Mouse (Mus musculus) heart, adult 2 months (tissue): ENCODE measurements around the gene Ucn2. TPM values are rescaled to one million over a fixed set of nuclear protein-coding genes. Genes with fewer than 3 reads are reported as not detected.

Experiments
- DNase-seq, 2 experiments: peaks; one replicate each; pipeline ENCODE4 v3.0.0; 2021
- H3K27ac ChIP-seq: fragments of 200-600 bp; 2 replicates; pipeline ENCODE4 v1.8.1; 2022
- H3K27me3 ChIP-seq: fragments of 200-500 bp; 2 replicates; pipeline ENCODE4 v1.6.1; 2012; ENCODE audit warnings: mild to moderate bottlenecking, low read length, inconsistent platforms, mixed read lengths; ENCODE audit not compliant: control insufficient read depth, insufficient read depth
- H3K36me3 ChIP-seq: fragments of 200-500 bp; 2 replicates; pipeline ENCODE4 v1.6.1; 2012; ENCODE audit warnings: low read length, inconsistent platforms; ENCODE audit not compliant: control insufficient read depth, insufficient read depth
- H3K4me1 ChIP-seq: fragments of 200-500 bp; 2 replicates; pipeline ENCODE4 v1.6.1; 2011; ENCODE audit warnings: low read length; ENCODE audit not compliant: control insufficient read depth, insufficient read depth
- H3K4me3 ChIP-seq: fragments of 200-600 bp; 2 replicates; pipeline ENCODE4 v1.8.1; 2022
- H3K79me2 ChIP-seq: fragments of 200-500 bp; replicated peaks from 2 replicates; pipeline ENCODE4 v1.6.1; 2012; ENCODE audit warnings: mild to moderate bottlenecking, inconsistent platforms, low read length, moderate library complexity, mixed read lengths; ENCODE audit not compliant: control insufficient read depth, insufficient read depth
- H3K9ac ChIP-seq: fragments of 200-500 bp; 2 replicates; pipeline ENCODE4 v1.6.1; 2012; ENCODE audit warnings: low read depth, mild to moderate bottlenecking, control low read depth, inconsistent platforms, low read length, mixed read lengths
- CTCF ChIP-seq: fragments of 200-600 bp; IDR thresholded peaks from 2 replicates; pipeline ENCODE4 v1.8.1; 2022; ENCODE audit warnings: antibody characterized with exemption, mild to moderate bottlenecking, moderate library complexity
- EP300 ChIP-seq: fragments of 200-500 bp; IDR thresholded peaks from 2 replicates; pipeline ENCODE4 v1.6.1; 2011; ENCODE audit warnings: low read depth, low read length, control low read depth; ENCODE audit not compliant: insufficient read depth
- POLR2A ChIP-seq: fragments of 200-500 bp; IDR thresholded peaks from 2 replicates; pipeline ENCODE4 v1.6.1; 2011; ENCODE audit warnings: mild to moderate bottlenecking, low read depth, low read length, control low read depth; ENCODE audit not compliant: insufficient read depth
- whole genome bisulfite sequencing: fragments of 180-500 bp; shearing (Covaris S2); methylation state at CpG from one replicate; pipeline ENCODE4 v1.1.7; 2018; 5-methylcytosine and 5-hydroxymethylcytosine counted together
- intact Hi-C: fragments of 180-260 bp; cut with DNase I; formaldehyde crosslinking; loops from one replicate; pipeline ENCODE4 v1.15.1; 2025
- microRNA-seq, 2 experiments: library from miRNA; unstranded; fragments of <30 nt; microRNA quantifications; one replicate each; pipeline ENCODE4 v1.2.0; 2021
- polyA plus RNA-seq: library from polyadenylated mRNA; depleted of rRNA; stranded (reverse); fragments of >200 nt; gene quantifications from 2 replicates; pipeline ENCODE4 v1.2.3, GENCODE M21; 2012; rRNA removed
- total RNA-seq, 2 experiments: library from RNA; stranded (reverse); gene quantifications; 2 replicates each; pipeline ENCODE4 v1.2.3; 2021

Gene Ucn2
- total and polyA plus RNA-seq, 3 experiments: not detected

DNA sequence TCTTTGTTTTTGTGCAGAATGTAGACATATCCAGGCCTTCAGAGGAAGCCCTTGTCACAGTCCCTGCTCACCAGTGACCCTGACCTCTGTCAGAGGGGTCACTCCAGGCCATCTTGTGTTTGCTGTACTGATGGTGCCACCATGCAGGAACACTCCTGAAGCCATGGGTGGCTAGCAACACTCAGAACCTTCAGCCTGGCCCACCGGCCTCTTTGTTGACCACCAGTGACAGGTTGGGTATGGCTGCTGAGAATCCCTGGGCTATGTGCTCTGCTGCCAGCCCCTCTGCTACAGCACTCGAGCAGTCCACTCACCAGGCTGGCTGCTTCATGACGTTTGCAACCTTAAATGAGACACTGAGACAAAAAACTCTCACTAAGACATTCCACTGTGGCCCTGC is 44.5 kb downstream of the Ucn2 start:
- peak; percentile 1 to 10 for DNase-seq
- no peak for TF ChIP-seq EP300
- TF ChIP-seq CTCF: no peak
- no peak for TF ChIP-seq POLR2A
- H3K27ac ChIP-seq: no peak overlapping the region
- H3K27me3 ChIP-seq: no peaks in the 10 kb centered on the region
- H3K9ac ChIP-seq: no peak overlapping the region
- 69% methylated on average over 3 of the region's 3 CpGs for WGBS
- intact Hi-C loops: no loop called here
- peaks cover 8% of the 10 kb centered on the region for H3K4me1 ChIP-seq
- no peaks in the 10 kb centered on the region for H3K36me3 ChIP-seq
- no peak overlapping the region for H3K4me3 ChIP-seq
- no peaks in the 10 kb centered on the region for H3K79me2 ChIP-seq

DNA sequence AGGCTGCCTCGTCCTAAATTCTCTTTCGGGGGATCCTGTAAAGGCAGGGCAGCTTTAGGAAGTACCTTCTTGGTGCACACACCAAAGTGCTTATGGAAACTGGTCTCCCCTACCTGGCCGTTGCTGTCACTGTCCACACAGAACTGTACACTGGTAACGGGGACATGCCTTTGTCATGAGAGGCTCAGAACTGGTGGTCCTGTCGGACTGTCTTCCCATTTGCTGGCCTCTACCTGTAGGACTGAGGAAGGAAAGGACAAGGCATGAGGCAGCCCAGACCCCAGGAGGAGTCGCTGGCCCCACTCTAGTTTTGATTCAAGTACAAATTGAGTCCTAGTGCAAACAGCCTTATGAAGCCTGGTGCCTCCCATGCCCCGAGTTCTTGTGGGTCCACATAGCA is 45.2 kb downstream of the Ucn2 start:
- no peak for TF ChIP-seq POLR2A
- TF ChIP-seq EP300: no peak
- TF ChIP-seq CTCF: no peak
- no peaks in the 10 kb centered on the region for H3K27me3 ChIP-seq
- no peaks in the 10 kb centered on the region for H3K36me3 ChIP-seq
- peaks cover 8% of the 10 kb centered on the region for H3K4me1 ChIP-seq
- no peak overlapping the region for H3K27ac ChIP-seq
- H3K4me3 ChIP-seq: no peak overlapping the region
- H3K9ac ChIP-seq: no peak overlapping the region
- DNase-seq: no peak
- H3K79me2 ChIP-seq: no peaks in the 10 kb centered on the region
- intact Hi-C loops: no loop called here
- WGBS: 93% methylated on average over 7 of the region's 7 CpGs

DNA sequence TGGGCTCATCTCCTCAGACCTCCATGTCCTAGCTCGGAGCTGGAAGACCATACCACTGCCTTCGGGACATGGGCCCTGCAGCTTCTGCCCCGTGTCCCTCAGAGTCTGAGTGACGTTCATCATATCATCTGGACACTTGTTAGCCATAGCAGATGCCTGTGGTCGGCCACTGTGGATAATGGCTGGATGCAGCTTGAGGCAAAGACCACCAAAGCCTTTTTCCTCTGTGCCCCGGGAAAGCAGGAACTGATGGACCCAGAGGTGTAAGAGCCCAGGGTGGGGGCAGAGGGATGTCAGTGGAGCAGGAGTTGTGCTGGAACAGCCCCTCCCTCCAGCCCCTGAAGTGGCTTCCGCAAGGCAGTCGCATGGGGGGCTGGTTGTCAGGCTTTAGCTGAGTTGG is 45.9 kb downstream of the Ucn2 start:
- WGBS: 80% methylated on average over 8 of the region's 8 CpGs
- Histone ChIP-seq H3K4me3 (no peak overlapping the region), H3K27me3 (no peaks in the 10 kb centered on the region), H3K79me2 (no peaks in the 10 kb centered on the region), H3K4me1 (peaks cover 8% of the 10 kb centered on the region), H3K27ac (no peak overlapping the region), H3K9ac (no peak overlapping the region), H3K36me3 (no peaks in the 10 kb centered on the region)
- TF ChIP-seq CTCF (no peak), POLR2A (no peak), EP300 (no peak)
- DNase-seq: peak in 1 of 2 experiments; percentile 12
- intact Hi-C loops: no loop called here

DNA sequence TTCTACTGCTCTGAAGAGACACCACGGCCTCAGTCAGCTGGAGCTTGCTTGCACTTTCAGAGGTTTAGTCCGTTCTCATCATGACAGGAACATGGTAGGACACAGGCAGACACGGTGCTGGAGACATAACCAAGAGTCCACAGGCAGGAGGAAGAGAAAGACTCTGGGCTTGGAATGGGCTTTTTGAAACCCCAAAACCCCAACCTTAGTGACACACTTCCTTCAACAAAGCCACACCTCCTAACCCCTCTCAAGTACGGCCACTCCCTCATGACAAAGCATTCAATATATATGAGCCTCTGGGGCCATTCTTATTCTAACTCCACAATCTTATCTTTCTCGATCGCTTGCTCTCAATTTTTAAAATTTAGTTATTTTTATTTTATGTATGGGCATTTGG is 46.6 kb downstream of the Ucn2 start:
- H3K79me2 ChIP-seq: no peaks in the 10 kb centered on the region
- H3K4me1 ChIP-seq: peaks cover 3% of the 10 kb centered on the region
- DNase-seq: no peak
- TF ChIP-seq EP300 (no peak), POLR2A (no peak), CTCF (no peak)
- H3K4me3 ChIP-seq: no peak overlapping the region
- 83% methylated on average over 6 of the region's 6 CpGs for WGBS
- H3K9ac ChIP-seq: no peak overlapping the region
- intact Hi-C loops: no loop called here
- H3K36me3 ChIP-seq: no peaks in the 10 kb centered on the region
- H3K27ac ChIP-seq: no peak overlapping the region
- no peaks in the 10 kb centered on the region for H3K27me3 ChIP-seq

Small RNA genes lying within 50 kb of the gene (microRNA-seq; reads per million reads assigned to microRNA genes)
- gene Mir711: 0 reads per million in 2 experiments

Other genes with a start within 250 kb of the Ucn2 start
- gene Ip6k2, start 202.2 kb upstream of the Ucn2 start, total RNA-seq: 10 to 100 TPM; 19.2 to 20.6 TPM
- gene Ip6k2, start 202.2 kb upstream of the Ucn2 start, polyA plus RNA-seq: 22.3 and 25.7 TPM in 2 replicates
- gene Nckipsd, start 177.6 kb upstream of the Ucn2 start, total RNA-seq: 1 to 10 TPM; 7.8 to 8.9 TPM
- gene Nckipsd, start 177.6 kb upstream of the Ucn2 start, polyA plus RNA-seq: 16.8 and 19.6 TPM in 2 replicates
- gene Celsr3, start 159.7 kb upstream of the Ucn2 start, total RNA-seq: under 1 TPM; 0.02 to 0.03 TPM
- 0.06 and 0.41 TPM in 2 replicates for gene Celsr3, start 159.7 kb upstream of the Ucn2 start, polyA plus RNA-seq
- gene Slc26a6, start 132.7 kb upstream of the Ucn2 start, total RNA-seq: 10 to 100 TPM; 20.8 to 24.3 TPM
- gene Slc26a6, start 132.7 kb upstream of the Ucn2 start, polyA plus RNA-seq: 34.5 and 47.8 TPM in 2 replicates
- gene Tmem89, start 71.4 kb upstream of the Ucn2 start, total RNA-seq: not detected
- gene Tmem89, start 71.4 kb upstream of the Ucn2 start, polyA plus RNA-seq: 0.35 and 0.47 TPM in 2 replicates
- gene Uqcrc1, start 49.4 kb upstream of the Ucn2 start, total RNA-seq: 1,000 to 10,000 TPM; 2,061 to 2,422 TPM
- 2,481 and 2,989 TPM in 2 replicates for gene Uqcrc1, start 49.4 kb upstream of the Ucn2 start, polyA plus RNA-seq
- gene Col7a1, start 32.4 kb upstream of the Ucn2 start, total RNA-seq: under 1 TPM; 0.30 to 0.47 TPM
- gene Col7a1, start 32.4 kb upstream of the Ucn2 start, polyA plus RNA-seq: 0.57 and 1.1 TPM in 2 replicates
- gene Pfkfb4, start 5.8 kb downstream of the Ucn2 start, total RNA-seq: 1 to 10 TPM; 1.3 to 1.9 TPM
- gene Pfkfb4, start 5.8 kb downstream of the Ucn2 start, polyA plus RNA-seq: 7.3 and 7.4 TPM in 2 replicates
- gene Shisa5, start 52.6 kb downstream of the Ucn2 start, total RNA-seq: 10 to 100 TPM; 40.3 to 43.2 TPM
- gene Shisa5, start 52.6 kb downstream of the Ucn2 start, polyA plus RNA-seq: 170 and 218 TPM in 2 replicates
- gene Trex1, start 73.7 kb downstream of the Ucn2 start, total RNA-seq: 10 to 100 TPM; 12.6 to 13.3 TPM
- gene Trex1, start 73.7 kb downstream of the Ucn2 start, polyA plus RNA-seq: 45.8 and 55.2 TPM in 2 replicates
- gene Atrip, start 88.1 kb downstream of the Ucn2 start, total RNA-seq: 1 to 10 TPM; 8.0 to 9.0 TPM
- 10.0 and 13.9 TPM in 2 replicates for gene Atrip, start 88.1 kb downstream of the Ucn2 start, polyA plus RNA-seq
- gene Ccdc51, start 96.5 kb downstream of the Ucn2 start, total RNA-seq: 10 to 100 TPM; 11.1 to 11.8 TPM
- gene Ccdc51, start 96.5 kb downstream of the Ucn2 start, polyA plus RNA-seq: 7.0 and 9.2 TPM in 2 replicates
- gene Tma7, start 96.6 kb downstream of the Ucn2 start, total RNA-seq: 100 to 1,000 TPM; 218 to 235 TPM
- 41.4 and 59.3 TPM in 2 replicates for gene Tma7, start 96.6 kb downstream of the Ucn2 start, polyA plus RNA-seq
- gene Plxnb1, start 109.4 kb downstream of the Ucn2 start, total RNA-seq: 10 to 100 TPM; 15.7 to 21.1 TPM
- 25.0 and 31.9 TPM in 2 replicates for gene Plxnb1, start 109.4 kb downstream of the Ucn2 start, polyA plus RNA-seq
- not detected for gene Fbxw21, start 176.0 kb downstream of the Ucn2 start, total RNA-seq
- gene Fbxw21, start 176.0 kb downstream of the Ucn2 start, polyA plus RNA-seq: not detected in 2 replicates
- gene Fbxw13, start 210.0 kb downstream of the Ucn2 start, total RNA-seq: not detected
- not detected in 2 replicates for gene Fbxw13, start 210.0 kb downstream of the Ucn2 start, polyA plus RNA-seq
- gene Fbxw20, start 248.7 kb downstream of the Ucn2 start, total RNA-seq: not detected
- gene Fbxw20, start 248.7 kb downstream of the Ucn2 start, polyA plus RNA-seq: not detected in 2 replicates